Mouse (Mus musculus): ENCODE measurements at regions not wholly inside any gene's neighbourhood (a gene's known extent, or its start where the extent isn't known, plus 50 kb on each side); places are given as distances from the start of the nearest gene placed in this dataset.

DNA sequence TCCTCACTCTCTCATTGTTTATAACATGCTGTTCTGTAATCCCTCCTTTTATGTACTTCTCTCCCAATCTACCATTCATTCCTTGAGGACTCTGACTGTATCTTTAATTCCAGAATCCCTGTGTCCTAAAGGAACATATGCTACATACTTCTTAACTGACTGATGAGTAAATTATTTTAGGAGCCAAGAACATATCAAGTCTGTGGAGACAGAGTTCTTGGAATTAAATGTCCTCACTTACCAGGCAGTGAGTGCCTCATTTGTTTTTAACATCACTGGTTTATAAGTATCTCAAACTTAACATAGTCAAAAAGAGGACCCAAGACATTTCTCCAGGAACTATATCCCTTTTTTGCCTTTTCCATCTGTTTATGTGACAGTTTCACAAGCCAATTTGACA is 168.0 kb downstream of the Magee1 start:
- Histone ChIP-seq H3K9me3 (replicated peaks) (no peaks in the 10 kb centered on the region; the same call in 1 of the 2 replicates), H3K4me1 (no peaks in the 10 kb centered on the region), H3K36me3 (no peaks in the 10 kb centered on the region), H3K4me3 (no peak overlapping the region), H3K27me3 (ENCODE audit: low read depth, poor library complexity, severe bottlenecking) (peaks cover 56% of the 10 kb centered on the region), H3K27ac (replicated peaks) (no peak overlapping the region)
- DNase-seq (ENCODE audit: low spot score): no peak

All from midbrain, embryonic 10.5 days (tissue).